Mouse (Mus musculus): ENCODE measurements around the gene Lactbl1.

GRCm38 (mm10) chr4:136667757-136668156 lies 45.3 kb downstream of the Lactbl1 start:
- TF ChIP-seq POLR2A (IDR thresholded peaks at IDR 0.05; ENCODE audit: insufficient read depth, low read depth, low read length) (no peak), CTCF (IDR thresholded peaks at IDR 0.05) (peak; percentile 43), EP300 (IDR thresholded peaks at IDR 0.05; ENCODE audit: insufficient read depth, low read depth, low read length) (no peak)
